Mouse (Mus musculus): ENCODE data around the gene Prim2.

Gene Prim2

DNA sequence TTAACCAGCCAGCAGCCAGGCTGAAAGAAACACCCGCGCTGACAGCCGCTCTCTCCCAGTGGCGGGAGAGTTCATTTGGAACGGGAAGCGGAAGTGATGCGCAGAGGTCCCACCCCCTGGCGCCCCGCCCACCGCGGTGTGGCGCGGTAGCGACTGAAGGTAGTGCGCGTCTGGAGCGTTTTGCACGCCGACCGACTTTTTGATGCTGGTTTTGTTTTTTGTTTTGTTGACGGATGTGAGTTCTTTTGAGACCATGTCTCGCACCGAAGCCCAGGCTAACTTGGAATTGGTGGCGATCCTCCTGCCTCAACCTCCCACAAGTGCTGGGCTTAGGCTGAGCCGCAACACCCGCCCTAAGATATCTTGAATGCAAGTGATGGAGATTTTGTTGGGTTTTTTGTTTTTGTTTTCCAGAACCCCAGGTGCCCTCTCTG lies at the start of gene Prim2:
Gene Prim2, minus strand, starts transcription at position 88 of the 434 bp plus-strand sequence.
- DNase-seq = peak; percentile 78 to 88

- DNase-seq = no peak
These were observed 48.0 kb upstream of the Prim2 start for GRCm38 (mm10) chr1:33717636-33718035.

DNA sequence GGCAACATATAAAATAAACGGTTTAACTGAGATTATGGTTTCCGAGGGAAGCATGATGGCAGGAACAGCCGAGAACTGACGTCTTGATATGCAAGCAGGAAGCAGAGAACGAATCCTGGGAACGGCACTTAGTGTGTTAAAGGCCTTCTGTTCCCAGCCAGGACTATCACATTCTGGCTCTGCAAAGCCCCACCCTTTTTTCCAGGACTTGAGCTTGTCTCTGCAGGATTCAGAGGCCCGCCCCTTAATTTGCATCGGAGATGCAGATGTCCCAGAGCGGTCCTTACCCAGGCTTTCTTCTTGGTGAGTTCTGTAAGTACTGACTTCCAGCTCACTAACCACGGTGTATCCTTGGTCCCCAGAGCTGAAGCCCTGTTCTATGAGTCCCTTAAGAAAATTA lies 45.2 kb upstream of the Prim2 start:
- DNase-seq = no peak

GRCm38 (mm10) chr1:33712026-33712425 lies 42.4 kb upstream of the Prim2 start:
- DNase-seq = no peak

GRCm38 (mm10) chr1:33709615-33710014 lies 40.0 kb upstream of the Prim2 start:
- DNase-seq = no peak

DNA sequence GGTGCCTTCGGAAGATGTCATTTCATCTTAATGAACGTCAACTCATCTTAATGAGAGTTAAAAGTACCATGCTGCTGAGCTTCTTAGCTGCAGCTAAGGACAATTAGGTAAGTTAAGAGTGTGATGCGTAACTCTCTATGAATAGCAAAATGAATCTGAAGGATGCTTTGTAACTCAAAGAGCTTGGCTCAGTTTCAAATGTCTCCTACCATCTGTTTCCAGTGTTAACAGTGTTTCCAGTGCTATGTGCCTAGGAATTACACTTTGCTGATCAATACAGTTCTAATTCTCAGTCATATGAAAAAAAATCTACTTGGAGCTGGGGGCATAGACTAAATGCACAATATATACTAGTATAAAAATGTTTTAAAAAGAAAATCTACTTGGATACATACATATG lies 31.6 kb upstream of the Prim2 start:
- DNase-seq = no peak

- no peak for DNase-seq
These were observed 26.4 kb upstream of the Prim2 start for GRCm38 (mm10) chr1:33696016-33696415.

GRCm38 (mm10) chr1:33693893-33694292 lies 24.3 kb upstream of the Prim2 start:
- no peak for DNase-seq

DNA sequence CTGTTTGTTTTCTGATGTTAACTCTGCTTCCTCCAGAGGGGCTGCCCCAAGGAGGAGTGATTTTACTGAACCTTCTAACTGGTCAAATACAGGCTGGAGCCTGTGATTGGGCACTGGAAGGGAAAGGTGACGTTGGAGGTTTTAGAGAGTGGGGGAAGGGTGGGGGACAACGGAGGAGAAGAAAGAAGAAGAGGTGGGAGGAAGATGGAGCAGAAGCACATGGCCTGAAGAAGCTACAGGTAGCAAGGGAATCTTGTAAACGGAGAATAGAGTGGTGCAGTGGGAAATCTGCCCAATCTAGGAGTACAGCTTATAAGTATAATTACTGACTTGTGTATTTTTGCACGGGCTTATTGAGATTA lies 20.5 kb upstream of the Prim2 start:
- no peak for DNase-seq

- no peak for DNase-seq
These were observed 20.0 kb upstream of the Prim2 start for GRCm38 (mm10) chr1:33689446-33690086.

- no peak for DNase-seq
These were observed 19.2 kb upstream of the Prim2 start for GRCm38 (mm10) chr1:33688810-33689209.

- DNase-seq = peak in 1 of 2 experiments; percentile 51
These were observed 14.9 kb upstream of the Prim2 start for GRCm38 (mm10) chr1:33684459-33684858.

- DNase-seq = peak in 1 of 2 experiments; percentile 47
These were observed 11.3 kb upstream of the Prim2 start for GRCm38 (mm10) chr1:33680890-33681289.

DNA sequence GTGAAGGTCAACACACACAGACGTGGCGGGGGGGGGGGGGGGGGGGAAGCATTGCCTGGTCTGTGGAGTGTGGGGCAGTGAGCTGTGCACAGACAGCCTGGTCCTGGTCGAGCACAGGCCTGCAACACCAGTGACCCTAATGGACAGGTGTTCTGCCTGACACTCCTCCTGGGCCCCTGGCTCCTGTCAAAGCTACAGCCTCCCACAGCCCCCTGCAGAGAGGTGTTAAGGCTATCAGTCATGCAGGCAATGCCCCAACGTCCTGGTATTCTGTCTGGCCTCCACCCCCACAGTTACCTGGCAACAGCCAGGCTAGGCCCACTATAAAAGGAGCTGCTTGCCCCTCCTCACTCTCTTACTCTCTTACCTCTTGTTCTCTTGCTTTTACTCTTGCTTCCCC lies 10.8 kb upstream of the Prim2 start:
- no peak for DNase-seq

GRCm38 (mm10) chr1:33673158-33673960 lies 3.8 kb upstream of the Prim2 start:
- DNase-seq = no peak

- DNase-seq = peak in 1 of 2 experiments; percentile 32
These were observed 2.9 kb upstream of the Prim2 start for GRCm38 (mm10) chr1:33672514-33672913.

DNA sequence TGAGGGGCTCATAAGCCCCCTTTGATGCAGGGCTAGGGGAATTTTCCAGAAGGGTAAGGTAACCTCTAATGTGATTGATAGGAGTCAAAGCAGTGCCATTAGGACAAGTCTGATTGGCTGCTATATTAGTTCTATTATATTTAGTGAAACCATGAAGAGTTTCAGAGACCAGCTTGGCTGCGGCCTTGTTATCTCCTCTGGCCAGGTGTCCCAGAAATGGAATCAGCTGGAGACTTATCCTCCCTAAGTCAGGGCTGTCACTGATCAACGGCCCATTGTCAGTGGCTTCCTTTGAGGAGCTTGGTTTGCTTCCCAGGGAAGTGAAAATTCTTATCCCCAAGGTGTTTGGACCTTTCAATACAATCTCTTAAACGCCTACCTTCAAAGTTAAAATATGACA lies 2.5 kb upstream of the Prim2 start:
- DNase-seq = no peak

DNA sequence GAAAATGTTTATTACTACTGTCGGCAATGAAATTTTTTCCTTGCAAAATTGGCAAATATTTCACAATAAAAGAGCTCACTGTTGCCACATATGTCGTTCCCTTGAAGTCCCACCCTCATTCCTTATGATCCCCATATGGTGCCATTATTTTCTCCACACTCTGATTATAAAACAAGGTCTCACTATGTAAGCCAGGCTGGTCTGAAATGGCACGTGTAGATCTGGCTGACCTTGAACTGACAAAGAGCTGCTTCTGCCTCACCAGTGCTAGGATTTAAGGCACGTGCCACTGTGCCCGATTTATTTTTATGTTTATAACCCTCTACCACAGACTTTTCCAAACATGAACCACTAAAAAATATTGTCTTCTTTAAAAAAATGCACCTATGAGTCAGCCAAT lies 1.8 kb upstream of the Prim2 start:
- no peak for DNase-seq

GRCm38 (mm10) chr1:33670164-33670616 lies 595 bp upstream of the Prim2 start:
- DNase-seq = peak; percentile 28 to 48

DNA sequence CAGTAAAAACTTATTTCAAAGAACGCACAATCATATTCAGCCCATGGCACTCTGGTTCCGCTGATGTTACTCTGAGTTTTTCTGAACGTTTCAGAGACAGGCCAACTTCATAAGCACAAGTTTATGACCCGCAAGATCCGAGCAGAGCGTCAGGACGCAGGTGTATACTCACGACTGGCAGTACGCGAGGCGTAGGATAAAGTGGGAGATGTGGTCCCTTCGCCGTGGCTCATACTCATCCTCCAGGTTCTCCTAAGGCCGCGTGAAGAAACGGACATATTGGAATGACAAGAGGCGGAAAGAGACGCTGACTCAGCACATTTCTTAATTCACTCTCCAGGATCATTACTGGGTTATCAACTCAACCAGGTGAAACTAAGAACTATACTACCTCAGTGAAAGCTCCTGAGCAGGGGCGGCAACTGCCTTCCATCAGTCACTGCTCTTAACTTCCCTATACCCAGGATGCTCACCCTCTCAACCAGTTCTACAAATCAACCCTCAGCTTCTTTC lies 5.9 kb downstream of the Prim2 start:
- DNase-seq = no peak

- no peak for DNase-seq
These were observed 6.4 kb downstream of the Prim2 start for GRCm38 (mm10) chr1:33663163-33663562.

- no peak for DNase-seq
These were observed 11.3 kb downstream of the Prim2 start for GRCm38 (mm10) chr1:33658302-33658701.

- no peak for DNase-seq
These were observed 11.9 kb downstream of the Prim2 start for GRCm38 (mm10) chr1:33657574-33658149.

- DNase-seq = no peak
These were observed 18.7 kb downstream of the Prim2 start for GRCm38 (mm10) chr1:33650875-33651274.

Data from kidney, adult 8-10 months (tissue).